Mouse (Mus musculus) kidney, adult 2 months (tissue): ENCODE measurements around the gene Rab3gap1.

Source experiments
- CTCF ChIP-seq: fragments of 200-500 bp; conservative IDR thresholded peaks from 2 replicates; pipeline ENCODE4 v1.5.1; 2011; ENCODE audit warnings: low read depth, mild to moderate bottlenecking, control low read depth, low read length, moderate library complexity, mixed read lengths; ENCODE audit not compliant: insufficient read depth, insufficient read length
- POLR2A ChIP-seq: fragments of 200-500 bp; IDR thresholded peaks from one replicate; pipeline ENCODE4 v1.6.1; 2011; ENCODE audit warnings: low read depth, low read length, control low read depth

DNA sequence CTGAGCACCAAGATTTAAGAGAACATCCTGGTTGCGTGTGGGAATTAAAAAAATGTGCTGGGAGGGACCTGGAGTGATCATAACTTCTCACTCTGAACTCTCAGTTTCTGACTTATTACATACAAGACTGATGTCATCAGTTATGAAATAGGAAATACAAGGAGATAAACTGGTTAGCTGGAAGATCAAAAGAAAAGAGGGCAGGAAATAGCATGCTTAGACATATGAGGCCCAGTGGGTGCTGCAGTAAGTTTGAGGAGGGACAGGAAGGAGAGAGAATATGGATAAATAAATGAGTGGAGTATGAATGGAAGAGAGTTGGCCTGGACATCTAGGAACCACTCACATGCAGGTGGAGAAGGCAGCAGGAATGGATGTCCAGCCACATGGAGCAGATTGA lies 109.6 kb downstream of the Rab3gap1 start:
- TF ChIP-seq CTCF (no peak), POLR2A (no peak)
